Mouse (Mus musculus): ENCODE measurements around the gene Fbxw8. TPM values are rescaled to one million over a fixed set of nuclear protein-coding genes. Genes with fewer than 3 reads are reported as not detected.

The Fbxw8 gene
- polyA plus RNA-seq, 1 experiment from 2014 or later = 23.7 TPM

DNA sequence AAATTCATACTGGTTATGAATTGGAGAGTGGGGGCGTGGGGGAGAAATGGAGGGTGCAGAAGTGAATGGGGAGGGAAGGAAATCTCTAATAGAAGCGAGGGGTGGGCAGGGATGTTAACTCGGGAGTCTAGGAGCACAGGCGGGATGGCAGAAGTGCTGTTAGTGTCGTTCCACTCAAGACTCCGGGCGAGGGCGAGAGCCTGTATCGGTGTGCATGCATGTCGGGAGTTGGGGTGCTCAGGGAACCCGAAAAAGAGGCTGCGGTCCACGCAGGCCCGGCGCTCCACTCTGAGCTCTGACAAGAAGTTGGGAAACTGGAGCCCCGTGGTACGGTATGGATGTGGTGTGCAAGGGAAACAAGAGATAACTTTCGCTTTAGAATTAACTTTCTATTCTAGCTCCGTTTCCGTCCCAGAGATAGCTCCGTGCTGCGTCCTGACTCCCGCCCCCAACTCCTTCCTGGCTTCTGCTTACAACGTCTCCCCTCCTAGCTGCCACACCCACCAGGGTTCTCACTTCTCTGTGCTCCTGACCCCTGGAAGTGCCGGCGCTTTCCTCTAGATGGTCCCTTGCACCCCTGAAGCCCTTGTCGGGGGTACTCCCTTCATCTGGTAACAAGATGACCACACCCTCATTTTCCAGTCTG is 16.9 kb upstream of the Fbxw8 start:
- no peak for ATAC-seq (ENCODE audit: low FRiP score)
- Histone ChIP-seq H3K9me3 (peaks cover 5% of the 10 kb centered on the region; the same call in 1 of the 2 replicates), H3K9ac (peak overlapping the region; percentile 68), H3K4me2 (peak overlapping the region; percentile 94), H3K4me3 (peak overlapping the region; percentile 59), H3K36me3 (no peaks in the 10 kb centered on the region), H3K27me3 (peaks cover 79% of the 10 kb centered on the region), H3K4me1 (replicated peaks) (peaks cover 39% of the 10 kb centered on the region), H3K27ac (no peak overlapping the region)
- under 1% methylated on average over 27 of the region's 27 CpGs for WGBS

DNA sequence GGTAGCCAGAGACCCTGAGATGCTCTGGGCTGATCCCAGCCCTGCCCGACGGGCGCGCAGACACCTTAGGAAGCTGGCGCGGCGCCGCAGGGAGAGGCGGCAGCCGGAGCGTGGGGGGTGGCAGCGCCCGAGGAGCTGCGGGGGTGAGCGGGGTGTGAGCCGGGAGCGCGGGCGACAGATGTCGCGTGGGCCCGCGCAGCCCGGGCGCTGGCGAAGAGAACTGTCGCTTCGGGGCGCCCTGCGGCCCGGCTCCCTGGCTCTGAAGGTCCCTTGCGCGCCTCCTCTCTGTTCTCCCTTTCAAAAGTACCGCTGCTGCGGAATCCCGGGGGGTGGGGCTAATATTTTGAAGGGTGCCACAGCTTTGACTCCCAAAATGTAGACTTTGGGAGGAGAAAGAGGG is 16.4 kb upstream of the Fbxw8 start:
- Histone ChIP-seq H3K9ac (peak overlapping the region; percentile 68), H3K4me3 (peak overlapping the region; percentile 59), H3K27ac (no peak overlapping the region), H3K4me1 (replicated peaks) (peaks cover 39% of the 10 kb centered on the region), H3K9me3 (peaks cover 5% of the 10 kb centered on the region; the same call in 1 of the 2 replicates), H3K27me3 (peaks cover 83% of the 10 kb centered on the region), H3K4me2 (peak overlapping the region; percentile 94), H3K36me3 (no peaks in the 10 kb centered on the region)
- under 1% methylated on average over 33 of the region's 36 CpGs for WGBS
- ATAC-seq (ENCODE audit: low FRiP score) = no peak

DNA sequence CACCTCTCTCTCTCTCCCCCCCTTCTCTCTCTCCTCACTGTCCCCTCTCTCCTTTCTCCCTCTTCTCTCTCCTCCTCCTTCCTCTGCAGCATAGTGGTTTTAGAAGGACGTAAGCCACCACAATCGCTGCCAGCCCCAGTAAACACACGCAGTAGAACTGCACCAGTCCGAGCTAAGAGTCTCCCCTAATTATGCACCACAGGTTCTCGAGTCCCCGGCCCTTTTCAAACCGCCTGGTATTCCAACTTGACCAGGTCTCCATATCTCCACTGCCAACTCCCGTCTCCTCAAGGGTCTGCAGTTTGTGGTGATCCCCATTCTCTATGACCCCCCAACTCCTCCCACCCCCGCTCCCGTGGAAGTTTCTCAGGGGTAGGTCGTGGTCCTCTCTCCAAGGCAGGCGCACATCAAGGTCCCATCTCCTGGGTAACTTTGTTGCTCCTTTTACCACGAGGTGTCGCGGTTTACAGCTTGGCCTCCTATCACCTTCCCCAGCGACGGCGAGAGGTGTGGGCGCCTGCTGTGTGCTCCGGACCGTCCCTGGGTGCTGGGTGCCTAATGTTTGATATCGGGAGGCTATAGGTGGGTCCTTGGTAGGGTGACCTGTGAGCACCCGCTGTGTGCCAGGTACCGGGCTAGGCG is 15.7 kb upstream of the Fbxw8 start:
- Histone ChIP-seq H3K27me3 (peaks cover 89% of the 10 kb centered on the region), H3K27ac (no peak overlapping the region), H3K9ac (no peak overlapping the region), H3K4me1 (replicated peaks) (peaks cover 39% of the 10 kb centered on the region), H3K9me3 (peaks cover 5% of the 10 kb centered on the region; the same call in 1 of the 2 replicates), H3K4me2 (peak overlapping the region; percentile 94), H3K4me3 (peak overlapping the region; percentile 59), H3K36me3 (no peaks in the 10 kb centered on the region)
- ATAC-seq (ENCODE audit: low FRiP score) = no peak
- under 1% methylated on average over 25 of the region's 25 CpGs for WGBS

DNA sequence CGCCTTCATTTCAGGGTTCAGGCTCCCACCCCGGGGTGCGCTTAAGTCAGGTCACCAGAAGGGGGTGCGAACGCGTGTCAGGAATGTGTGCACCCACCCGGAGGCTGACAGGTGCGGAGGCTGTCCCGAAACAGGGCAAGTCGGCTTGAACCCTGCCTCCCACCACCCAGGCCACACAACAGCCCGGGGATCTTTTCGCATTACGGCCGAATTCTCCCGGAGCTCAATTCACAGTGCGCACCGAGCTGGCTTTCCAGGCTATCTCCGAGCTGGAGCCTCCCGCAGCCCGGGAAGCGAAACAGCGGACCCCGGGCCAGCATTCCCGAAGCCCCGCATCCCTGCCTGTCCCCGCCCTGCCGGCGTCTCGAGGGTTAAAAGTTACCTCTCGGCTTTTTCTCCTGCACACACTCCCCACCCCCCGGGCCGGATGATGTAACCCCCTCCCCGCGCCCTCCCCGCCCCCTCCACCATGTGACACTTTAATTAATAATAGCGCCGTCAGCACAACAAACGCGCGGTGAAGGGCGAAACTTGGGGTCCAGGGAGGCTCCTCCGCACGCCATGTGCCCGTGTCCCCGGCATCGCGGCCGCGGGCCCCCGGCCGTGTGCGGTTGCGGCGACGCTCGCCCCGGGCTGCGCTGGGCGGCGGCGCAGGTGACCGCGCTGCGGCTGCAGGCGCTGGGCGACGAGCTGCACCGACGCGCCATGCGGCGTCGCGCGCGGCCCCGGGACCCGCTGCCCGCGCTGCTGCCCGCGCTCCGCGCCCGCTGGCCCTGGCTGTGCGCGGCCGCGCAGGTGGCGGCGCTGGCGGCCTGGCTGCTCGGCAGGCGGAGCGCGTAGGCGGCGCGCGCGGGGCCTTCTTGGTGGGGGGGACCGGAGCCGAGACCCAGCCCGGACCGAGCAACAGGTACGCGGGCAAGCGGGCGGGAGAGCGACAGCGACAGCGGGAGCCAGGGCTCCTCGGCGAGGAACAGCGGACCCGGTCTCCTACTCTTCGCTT is 14.3 kb upstream of the Fbxw8 start:
- WGBS = under 1% methylated on average over 104 of the region's 117 CpGs
- Histone ChIP-seq H3K9ac (peak overlapping the region; percentile 74), H3K4me2 (peak overlapping the region; percentile 94), H3K36me3 (no peaks in the 10 kb centered on the region), H3K27ac (no peak overlapping the region), H3K9me3 (no peaks in the 10 kb centered on the region), H3K4me1 (replicated peaks) (peaks cover 35% of the 10 kb centered on the region), H3K27me3 (peaks cover 88% of the 10 kb centered on the region), H3K4me3 (peak overlapping the region; percentile 59)
- ATAC-seq (ENCODE audit: low FRiP score) = peak; percentile 57

DNA sequence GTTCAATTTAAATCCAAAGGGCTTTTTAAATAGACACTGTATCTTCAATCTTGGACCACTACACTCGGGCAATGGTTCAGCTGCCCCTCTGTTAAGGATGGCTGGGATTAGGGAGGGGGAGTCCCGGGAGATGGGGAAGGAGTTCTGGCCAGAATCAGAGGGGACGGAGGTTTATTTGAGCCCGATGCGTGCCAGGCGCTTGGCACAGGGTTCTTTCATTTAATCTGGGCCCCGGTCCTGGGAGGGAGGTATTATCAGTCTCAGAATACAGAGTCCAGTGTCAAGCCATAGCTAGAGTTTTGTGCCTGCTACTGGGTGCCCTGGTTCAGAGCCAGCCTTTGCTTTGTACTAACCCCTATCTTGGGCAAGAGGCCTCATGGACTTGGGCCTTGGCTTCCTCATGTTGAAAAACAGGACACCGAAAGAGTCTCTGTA is 12.3 kb upstream of the Fbxw8 start:
- no peak overlapping the region for H3K4me2 ChIP-seq
- peaks cover 84% of the 10 kb centered on the region for H3K27me3 ChIP-seq
- H3K9ac ChIP-seq = no peak overlapping the region
- no peaks in the 10 kb centered on the region for H3K9me3 ChIP-seq
- ATAC-seq (ENCODE audit: low FRiP score) = no peak
- H3K27ac ChIP-seq = no peak overlapping the region
- no peaks in the 10 kb centered on the region for H3K36me3 ChIP-seq
- 53% methylated on average over 8 of the region's 8 CpGs for WGBS
- peaks cover 30% of the 10 kb centered on the region for H3K4me1 ChIP-seq (replicated peaks)
- no peak overlapping the region for H3K4me3 ChIP-seq

DNA sequence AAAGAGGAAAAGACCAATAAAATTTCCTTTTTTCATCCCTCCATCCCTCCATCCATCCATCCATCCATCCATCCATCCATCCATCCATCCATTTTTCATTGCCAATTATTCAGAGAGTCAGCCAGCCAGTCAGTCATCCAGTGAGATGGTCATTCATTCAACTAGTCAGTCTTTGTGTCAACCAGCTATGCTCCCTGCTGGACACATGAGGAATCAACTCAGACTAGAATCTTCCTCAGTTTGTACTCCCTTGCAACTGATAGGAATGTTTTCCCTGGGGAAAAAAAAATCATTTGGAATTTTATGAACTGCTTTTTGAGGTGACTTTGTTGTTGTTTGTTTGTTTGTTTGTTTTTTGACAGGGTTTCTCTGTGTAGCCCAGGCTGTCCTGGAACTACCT is 10.2 kb upstream of the Fbxw8 start:
- H3K9me3 ChIP-seq = no peaks in the 10 kb centered on the region
- peaks cover 83% of the 10 kb centered on the region for H3K27me3 ChIP-seq
- peaks cover 13% of the 10 kb centered on the region for H3K4me1 ChIP-seq (replicated peaks)
- no peaks in the 10 kb centered on the region for H3K36me3 ChIP-seq
- no peak overlapping the region for H3K9ac ChIP-seq
- no peak overlapping the region for H3K27ac ChIP-seq
- no peak overlapping the region for H3K4me2 ChIP-seq
- H3K4me3 ChIP-seq = no peak overlapping the region
- ATAC-seq (ENCODE audit: low FRiP score) = no peak

DNA sequence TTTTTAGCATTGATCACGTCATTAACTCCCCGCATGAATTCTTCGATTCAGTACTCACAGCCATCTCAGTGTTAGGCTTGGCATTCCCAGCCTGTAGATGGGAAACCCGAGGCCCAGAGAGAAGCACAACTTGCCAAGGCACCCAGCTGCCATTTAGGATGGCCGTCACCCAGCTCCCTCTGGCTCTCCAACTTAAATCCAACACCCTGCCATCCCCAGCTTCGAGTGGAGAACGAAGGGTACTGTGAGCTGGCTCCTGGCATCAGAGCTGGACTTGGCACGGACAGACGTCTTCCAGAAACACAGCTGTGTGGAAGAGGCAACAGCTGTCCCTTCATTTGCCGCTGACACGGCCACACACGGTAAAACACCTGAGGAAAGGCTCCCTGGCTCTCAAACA is 9.3 kb upstream of the Fbxw8 start, which contains the start of gene Hrk:
TSS of gene Hrk (plus strand) at position 68 of the 400 bp plus-strand sequence.
- H3K4me2 ChIP-seq = no peak within 1 kb of the TSS
- H3K27ac ChIP-seq = no peak within 1 kb of the TSS
- H3K27me3 ChIP-seq = peaks cover 84% of the 10 kb centered on the region
- H3K4me1 ChIP-seq (replicated peaks) = peaks cover 10% of the 10 kb centered on the region
- no peaks in the 10 kb centered on the region for H3K36me3 ChIP-seq
- 69% methylated on average over 12 of the region's 12 CpGs for WGBS
- no peak within 1 kb of the TSS; the same call in 1 of the 2 replicates for H3K9ac ChIP-seq
- no peak for ATAC-seq (ENCODE audit: low FRiP score)
- no peaks in the 10 kb centered on the region for H3K9me3 ChIP-seq
- H3K4me3 ChIP-seq = no peak within 1 kb of the TSS

DNA sequence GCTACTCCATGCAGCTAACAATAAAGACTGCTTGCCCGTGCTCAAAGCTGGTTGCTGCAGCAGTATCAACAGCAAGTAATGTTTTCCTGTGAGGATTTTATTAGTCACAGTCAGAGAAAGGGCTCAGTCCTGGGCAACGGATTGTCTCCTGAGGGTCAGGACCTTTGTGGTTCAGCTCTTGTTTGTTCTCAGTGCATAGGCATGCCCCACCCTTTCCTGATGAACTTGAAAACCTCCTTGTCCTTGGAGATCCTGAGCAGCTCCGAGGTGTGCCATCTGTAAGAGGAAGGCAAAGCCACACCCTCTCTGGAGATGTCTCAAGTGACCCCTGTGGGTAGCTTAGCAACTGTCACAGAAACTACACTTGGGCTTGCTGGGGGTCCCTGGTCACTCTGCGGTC is 5.4 kb upstream of the Fbxw8 start:
- Histone ChIP-seq H3K36me3 (no peaks in the 10 kb centered on the region), H3K9ac (no peak overlapping the region), H3K4me1 (replicated peaks) (no peaks in the 10 kb centered on the region), H3K27ac (no peak overlapping the region), H3K27me3 (peaks cover 52% of the 10 kb centered on the region), H3K9me3 (no peaks in the 10 kb centered on the region), H3K4me2 (no peak overlapping the region), H3K4me3 (no peak overlapping the region)
- WGBS = 47% methylated on average over 4 of the region's 4 CpGs
- no peak for ATAC-seq (ENCODE audit: low FRiP score)

DNA sequence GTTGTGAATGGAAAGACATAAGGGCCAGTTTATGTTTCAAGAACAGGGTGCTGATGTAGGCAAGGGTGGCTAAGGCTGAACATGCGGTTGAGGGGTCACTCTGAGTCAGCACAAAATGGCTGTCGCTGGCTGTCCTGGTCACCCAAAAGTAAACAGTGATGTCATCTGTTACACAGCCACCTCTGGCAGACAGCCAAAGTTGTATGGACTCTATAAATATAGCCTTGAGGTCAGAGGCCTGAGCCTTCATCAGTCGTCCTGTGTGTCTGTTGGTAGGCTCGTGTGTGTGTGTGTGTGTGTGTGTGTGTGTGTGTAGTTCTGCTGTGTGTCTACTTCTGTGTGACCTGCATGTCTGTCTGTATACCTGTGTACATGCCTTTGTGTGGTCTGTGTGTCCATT is 1.7 kb upstream of the Fbxw8 start:
- H3K9me3 ChIP-seq = no peaks in the 10 kb centered on the region
- H3K4me1 ChIP-seq (replicated peaks) = peaks cover 26% of the 10 kb centered on the region
- WGBS = 58% methylated on average over 4 of the region's 4 CpGs
- no peak overlapping the region for H3K4me3 ChIP-seq
- H3K4me2 ChIP-seq = no peak overlapping the region
- H3K27ac ChIP-seq = no peak overlapping the region
- H3K9ac ChIP-seq = no peak overlapping the region
- peaks cover 4% of the 10 kb centered on the region for H3K36me3 ChIP-seq
- H3K27me3 ChIP-seq = peaks cover 25% of the 10 kb centered on the region
- ATAC-seq (ENCODE audit: low FRiP score) = no peak

DNA sequence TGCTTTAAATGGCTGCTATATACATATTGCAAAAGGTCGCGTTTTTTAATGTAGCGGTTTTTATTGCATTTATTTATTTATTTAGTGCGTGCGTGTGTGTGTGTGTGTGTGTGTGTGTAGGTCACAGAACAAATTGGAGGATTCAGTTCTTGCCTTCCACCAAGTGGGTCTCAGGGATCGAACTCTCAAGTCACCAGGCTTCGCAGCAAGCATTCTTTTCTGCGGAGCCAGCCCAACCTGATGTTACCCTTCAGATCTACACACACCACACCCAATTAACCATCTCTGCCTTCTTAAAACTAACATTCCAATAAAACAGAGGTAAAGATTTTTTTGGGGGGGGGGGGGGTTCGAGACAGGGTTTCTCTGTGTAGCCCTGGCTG is 292 bp upstream of the Fbxw8 start:
- H3K9me3 ChIP-seq = no peaks in the 10 kb centered on the region
- H3K4me2 ChIP-seq = peak overlapping the region; percentile 78
- WGBS = 24% methylated on average over 9 of the region's 9 CpGs
- H3K27me3 ChIP-seq = peaks cover 12% of the 10 kb centered on the region
- peaks cover 9% of the 10 kb centered on the region for H3K36me3 ChIP-seq
- peaks cover 31% of the 10 kb centered on the region for H3K4me1 ChIP-seq (replicated peaks)
- peak; percentile 11 for ATAC-seq (ENCODE audit: low FRiP score)
- peak overlapping the region; percentile 95 for H3K4me3 ChIP-seq
- H3K9ac ChIP-seq = peak overlapping the region; percentile 93; the same call in 1 of the 2 replicates
- H3K27ac ChIP-seq = peak overlapping the region; percentile 79; the same call in 1 of the 2 replicates

DNA sequence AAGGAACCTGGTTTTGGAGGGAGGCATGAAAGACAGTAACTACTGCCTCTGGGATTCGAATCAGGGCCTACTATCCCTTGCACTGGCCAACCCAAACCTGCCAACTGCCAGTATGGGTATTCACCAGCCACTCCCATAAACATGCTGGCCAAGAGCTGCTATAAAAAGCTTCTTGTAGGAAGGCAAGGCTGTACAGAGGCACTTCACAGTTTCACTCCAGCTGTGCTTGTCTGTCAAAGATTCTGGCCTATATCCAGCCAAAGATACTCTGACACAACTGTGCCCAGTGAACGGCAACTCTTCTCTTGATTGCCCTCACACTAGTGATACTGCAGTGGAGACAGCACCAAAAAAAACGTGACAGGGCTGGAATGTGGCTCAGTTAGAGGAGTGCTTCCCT is 5.6 kb downstream of the Fbxw8 start:
- Histone ChIP-seq H3K4me3 (no peak overlapping the region), H3K9me3 (no peaks in the 10 kb centered on the region), H3K36me3 (peaks cover 14% of the 10 kb centered on the region), H3K4me1 (replicated peaks) (peaks cover 78% of the 10 kb centered on the region), H3K27ac (no peak overlapping the region), H3K9ac (no peak overlapping the region), H3K27me3 (no peaks in the 10 kb centered on the region), H3K4me2 (no peak overlapping the region)
- ATAC-seq (ENCODE audit: low FRiP score) = no peak
- 90% methylated on average over 3 of the region's 3 CpGs for WGBS

DNA sequence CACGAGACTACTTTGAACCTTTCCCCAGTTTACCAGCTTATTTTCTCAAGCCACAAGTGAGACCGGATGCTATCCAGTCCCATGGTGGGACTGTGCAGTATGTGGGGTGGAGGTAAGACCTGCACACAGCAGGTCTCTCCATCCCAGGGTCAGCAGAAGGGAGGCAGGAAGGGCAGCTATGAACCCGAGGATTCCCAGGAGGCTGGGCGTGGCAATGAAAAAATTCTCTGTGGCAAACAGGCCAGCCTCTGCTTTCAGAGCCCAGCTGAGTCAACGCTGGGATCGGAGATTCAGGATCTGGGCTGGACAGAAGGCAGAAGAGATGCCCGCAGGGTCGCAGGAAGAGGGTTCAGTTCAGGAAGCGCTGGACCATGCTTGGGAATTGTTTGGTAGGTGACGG is 8.0 kb downstream of the Fbxw8 start:
- no peak overlapping the region for H3K4me3 ChIP-seq
- no peak overlapping the region for H3K4me2 ChIP-seq
- no peaks in the 10 kb centered on the region for H3K9me3 ChIP-seq
- ATAC-seq (ENCODE audit: low FRiP score) = no peak
- H3K36me3 ChIP-seq = peaks cover 17% of the 10 kb centered on the region
- peaks cover 75% of the 10 kb centered on the region for H3K4me1 ChIP-seq (replicated peaks)
- 85% methylated on average over 10 of the region's 10 CpGs for whole genome bisulfite sequencing
- H3K9ac ChIP-seq = peak overlapping the region; percentile 43; the same call in 1 of the 2 replicates
- no peaks in the 10 kb centered on the region for H3K27me3 ChIP-seq
- H3K27ac ChIP-seq = 0 out of 2 replicates have a peak overlapping the region, but pooled peaks have one; percentile 19

Measured in hindbrain, embryonic 13.5 days (tissue).